In the genomic region with DNA sequence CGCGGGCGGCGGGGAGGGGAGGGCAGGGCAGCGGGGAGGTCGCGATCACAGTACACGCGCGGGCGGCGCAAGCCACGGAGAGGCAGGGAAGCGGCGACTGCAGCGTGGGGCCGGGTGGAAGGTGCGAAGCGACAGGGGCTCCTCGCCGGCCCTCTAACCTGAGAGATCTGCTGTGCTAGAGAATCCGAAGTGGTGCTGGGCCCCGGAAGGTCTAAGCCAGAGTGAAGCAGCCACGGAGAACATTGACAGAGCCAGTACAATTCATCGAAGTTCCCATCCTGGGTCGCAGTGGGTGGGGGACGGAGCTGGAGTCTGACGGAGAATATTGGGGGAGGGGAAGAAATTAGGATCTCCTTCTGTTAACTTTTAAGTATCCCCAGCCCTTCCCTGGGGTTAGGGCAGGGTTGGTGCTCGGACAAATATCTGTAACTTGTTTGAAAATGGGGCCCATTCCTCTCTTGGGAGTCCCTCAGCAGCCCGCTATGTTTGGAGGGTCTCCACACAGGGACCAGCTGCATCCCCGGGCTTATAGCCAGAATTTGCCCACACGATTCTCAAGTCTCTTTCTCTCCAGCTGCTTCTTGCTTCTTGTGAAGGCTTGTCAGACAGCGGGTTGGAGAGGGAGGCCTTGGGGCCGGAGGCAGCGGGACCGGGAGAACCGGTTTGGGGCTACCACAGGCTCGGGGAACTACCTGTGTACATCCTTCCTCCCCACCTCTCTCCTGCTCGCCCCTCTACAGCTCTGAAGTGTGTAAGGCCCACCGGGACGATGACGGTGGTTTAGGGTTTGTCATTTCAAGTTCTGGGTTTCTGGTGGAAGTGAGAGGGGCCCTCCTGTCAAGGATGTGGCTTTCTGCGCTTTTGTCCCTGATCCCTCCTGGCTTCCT, we compare ENCODE assay signal across 8 mouse cellular contexts. TPM values are rescaled to one million over a fixed set of nuclear protein-coding genes. Genes with fewer than 3 reads are reported as not detected.
DNase-seq lines count a peak whose midpoint lies in the region; ATAC-seq and TF ChIP-seq lines count a peak whose summit lies in the region.

No protein-coding gene starts in this region.

- DNase-seq in gastrocnemius, postnatal 10 days: peak; percentile 38
- DNase-seq in gastrocnemius, adult 18-20 months (ENCODE audit: low spot score): no peak
- DNase-seq in cerebellum, adult 11-12 months: peak; percentile 72
- peak; percentile 76 to 79 for DNase-seq in frontal cortex, postnatal 10 days (ENCODE audit: low spot score in 2 of 2)
- DNase-seq in kidney, adult 18-20 months: peak; percentile 70
- DNase-seq in midbrain, postnatal 0 days (ENCODE audit: low spot score): peak; percentile 81
- DNase-seq in stomach, postnatal 0 days (ENCODE audit: low spot score): peak; percentile 88

- H3K9ac ChIP-seq in limb, embryonic 13.5 days: peak overlapping the region; percentile 91
- H3K9ac ChIP-seq in midbrain, postnatal 0 days (replicated peaks; ENCODE audit: low read length, poor library complexity, severe bottlenecking): peak overlapping the region; percentile 87
- H3K9ac ChIP-seq in stomach, postnatal 0 days (ENCODE audit: low read length): peak overlapping the region; percentile 94

- peak overlapping the region; percentile 85 for H3K4me3 ChIP-seq in limb, embryonic 13.5 days
- H3K4me3 ChIP-seq in midbrain, postnatal 0 days (ENCODE audit: low read depth, low read length): peak overlapping the region; percentile 86
- H3K4me3 ChIP-seq in stomach, postnatal 0 days (ENCODE audit: low read depth, low read length): peak overlapping the region; percentile 90

- H3K4me1 ChIP-seq in limb, embryonic 13.5 days: peaks cover 41% of the 10 kb centered on the region
- H3K4me1 ChIP-seq in midbrain, postnatal 0 days (ENCODE audit: insufficient read depth, low read length): peaks cover 29% of the 10 kb centered on the region
- peaks cover 3% of the 10 kb centered on the region for H3K4me1 ChIP-seq in stomach, postnatal 0 days (replicated peaks; ENCODE audit: control insufficient read depth, insufficient read depth)

- WGBS in limb, embryonic 13.5 days: under 1% methylated on average over 43 of the region's 43 CpGs
- under 1% methylated on average over 41 of the region's 43 CpGs for WGBS in midbrain, postnatal 0 days
- under 1% methylated on average over 43 of the region's 43 CpGs for WGBS in stomach, postnatal 0 days

- no peak for TF ChIP-seq EP300 in stomach, postnatal 0 days (optimal IDR thresholded peaks at IDR 0.05)

- peak; percentile 2; the same call in 1 of the 2 replicates for ATAC-seq in limb, embryonic 13.5 days (ENCODE audit: low FRiP score, low read depth)
- no peak for ATAC-seq in midbrain, postnatal 0 days (ENCODE audit: low FRiP score)
- ATAC-seq in stomach, postnatal 0 days (ENCODE audit: low FRiP score, low TSS enrichment): peak; percentile 46

- peak overlapping the region; percentile 96 for H3K27ac ChIP-seq in limb, embryonic 13.5 days
- H3K27ac ChIP-seq in midbrain, postnatal 0 days (ENCODE audit: low read depth, low read length): peak overlapping the region; percentile 97
- peak overlapping the region; percentile 98 for H3K27ac ChIP-seq in stomach, postnatal 0 days (replicated peaks)

- H3K9me3 ChIP-seq in limb, embryonic 13.5 days: no peaks in the 10 kb centered on the region
- no peaks in the 10 kb centered on the region for H3K9me3 ChIP-seq in midbrain, postnatal 0 days (ENCODE audit: low read length)
- no peaks in the 10 kb centered on the region for H3K9me3 ChIP-seq in stomach, postnatal 0 days (ENCODE audit: control insufficient read depth, low read length)

- no peak for TF ChIP-seq CTCF in midbrain, postnatal 0 days (IDR thresholded peaks at IDR 0.05)
- no peak for TF ChIP-seq CTCF in stomach, postnatal 0 days (IDR thresholded peaks at IDR 0.05; ENCODE audit: low read depth)

- H3K27me3 ChIP-seq in limb, embryonic 13.5 days: no peaks in the 10 kb centered on the region
- H3K27me3 ChIP-seq in midbrain, postnatal 0 days (ENCODE audit: insufficient read depth, low read length): no peaks in the 10 kb centered on the region
- no peaks in the 10 kb centered on the region for H3K27me3 ChIP-seq in stomach, postnatal 0 days (ENCODE audit: control insufficient read depth, insufficient read depth, low read length)

- peak overlapping the region; percentile 93 for H3K4me2 ChIP-seq in limb, embryonic 13.5 days (replicated peaks)
- peak overlapping the region; percentile 74 for H3K4me2 ChIP-seq in midbrain, postnatal 0 days (ENCODE audit: low read depth, low read length, poor library complexity, severe bottlenecking)
- peak overlapping the region; percentile 83 for H3K4me2 ChIP-seq in stomach, postnatal 0 days (replicated peaks; ENCODE audit: low read depth)

- H3K36me3 ChIP-seq in limb, embryonic 13.5 days: peaks cover 47% of the 10 kb centered on the region
- H3K36me3 ChIP-seq in midbrain, postnatal 0 days (ENCODE audit: insufficient read depth, low read length): peaks cover 23% of the 10 kb centered on the region
- H3K36me3 ChIP-seq in stomach, postnatal 0 days (ENCODE audit: control insufficient read depth, insufficient read depth, low read length): peaks cover 10% of the 10 kb centered on the region

RNA-seq across cellular contexts. Expression of gene Cdc42se1, which starts 0.6 kb away (rescaled TPM):
- 10 to 100 TPM; 26.2 to 35.0 TPM for total RNA-seq in gastrocnemius, postnatal 10 days (2021)
- 10 to 100 TPM; 12.4 to 17.1 TPM for total RNA-seq in gastrocnemius, adult 18-20 months (2021)
- polyA plus RNA-seq in limb, embryonic 13.5 days (2015; fragmentation: Nextera tagmentation; extraction: Ambion mirVana): 77.1 and 82.7 TPM in 2 replicates
- 35.0 and 54.7 TPM in 2 replicates for total RNA-seq in midbrain, postnatal 0 days (2014; rRNA removed)
- 40.9 and 41.4 TPM in 2 replicates for polyA plus RNA-seq in midbrain, postnatal 0 days (2015; fragmentation: Nextera tagmentation; extraction: Ambion mirVana)
- 88.1 and 99.4 TPM in 2 replicates for polyA plus RNA-seq in stomach, postnatal 0 days (2015; fragmentation: Nextera tagmentation; extraction: Ambion mirVana)

RNA-seq across cellular contexts. Expression of gene Mllt11, which starts 2.8 kb away (rescaled TPM):
- 10 to 100 TPM; 39.8 to 44.8 TPM for total RNA-seq in gastrocnemius, postnatal 10 days (2021)
- total RNA-seq in gastrocnemius, adult 18-20 months (2021): 10 to 100 TPM; 69.8 to 83.1 TPM
- 15.1 and 17.1 TPM in 2 replicates for polyA plus RNA-seq in limb, embryonic 13.5 days (2015; fragmentation: Nextera tagmentation; extraction: Ambion mirVana)
- 301 and 367 TPM in 2 replicates for total RNA-seq in midbrain, postnatal 0 days (2014; rRNA removed)
- polyA plus RNA-seq in midbrain, postnatal 0 days (2015; fragmentation: Nextera tagmentation; extraction: Ambion mirVana): 738 and 774 TPM in 2 replicates
- 11.0 and 11.8 TPM in 2 replicates for polyA plus RNA-seq in stomach, postnatal 0 days (2015; fragmentation: Nextera tagmentation; extraction: Ambion mirVana)

RNA-seq across cellular contexts. Expression of gene Gabpb2, which starts 11.4 kb away (rescaled TPM):
- total RNA-seq in gastrocnemius, postnatal 10 days (2021): 10 to 100 TPM in 1 of 2 experiments, 1 to 10 TPM in 1; 9.4 to 12.4 TPM
- total RNA-seq in gastrocnemius, adult 18-20 months (2021): 10 to 100 TPM in 1 of 2 experiments, 1 to 10 TPM in 1; 7.1 to 10.0 TPM
- polyA plus RNA-seq in limb, embryonic 13.5 days (2015; fragmentation: Nextera tagmentation; extraction: Ambion mirVana): 11.5 and 12.5 TPM in 2 replicates
- total RNA-seq in midbrain, postnatal 0 days (2014; rRNA removed): 6.5 and 7.6 TPM in 2 replicates
- 1.5 and 1.6 TPM in 2 replicates for polyA plus RNA-seq in midbrain, postnatal 0 days (2015; fragmentation: Nextera tagmentation; extraction: Ambion mirVana)
- 3.3 and 3.4 TPM in 2 replicates for polyA plus RNA-seq in stomach, postnatal 0 days (2015; fragmentation: Nextera tagmentation; extraction: Ambion mirVana)

RNA-seq across cellular contexts. Expression of gene Gm128, which starts 12.3 kb away (rescaled TPM):
- total RNA-seq in gastrocnemius, postnatal 10 days (2021): under 1 TPM in 1 of 2 experiments, not detected in 1; 0.20 TPM
- not detected for total RNA-seq in gastrocnemius, adult 18-20 months (2021)
- 0.73 and 0.88 TPM in 2 replicates for polyA plus RNA-seq in limb, embryonic 13.5 days (2015; fragmentation: Nextera tagmentation; extraction: Ambion mirVana)
- 0.24 and 0.49 TPM in 2 replicates for total RNA-seq in midbrain, postnatal 0 days (2014; rRNA removed)
- polyA plus RNA-seq in midbrain, postnatal 0 days (2015; fragmentation: Nextera tagmentation; extraction: Ambion mirVana): 0.19 and 0.27 TPM in 2 replicates
- polyA plus RNA-seq in stomach, postnatal 0 days (2015; fragmentation: Nextera tagmentation; extraction: Ambion mirVana): 0.21 and 0.38 TPM in 2 replicates

RNA-seq across cellular contexts. Expression of gene Bnipl, which starts 21.9 kb away (rescaled TPM):
- not detected for total RNA-seq in gastrocnemius, postnatal 10 days (2021)
- not detected for total RNA-seq in gastrocnemius, adult 18-20 months (2021)
- polyA plus RNA-seq in limb, embryonic 13.5 days (2015; fragmentation: Nextera tagmentation; extraction: Ambion mirVana): 2.2 and 2.5 TPM in 2 replicates
- not detected in 2 replicates for total RNA-seq in midbrain, postnatal 0 days (2014; rRNA removed)
- polyA plus RNA-seq in midbrain, postnatal 0 days (2015; fragmentation: Nextera tagmentation; extraction: Ambion mirVana): not detected in 2 replicates
- 16.6 and 16.8 TPM in 2 replicates for polyA plus RNA-seq in stomach, postnatal 0 days (2015; fragmentation: Nextera tagmentation; extraction: Ambion mirVana)
